Mouse (Mus musculus): ENCODE measurements at regions not wholly inside any gene's neighbourhood (a gene's known extent, or its start where the extent isn't known, plus 50 kb on each side); places are given as distances from the start of the nearest gene placed in this dataset.

GRCm38 (mm10) chr13:31481105-31481844, 74.7 kb upstream of the Foxq1 start:
- ATAC-seq (replicated peaks in 1 of 2; ENCODE audit: insufficient read depth in 1 of 2, low FRiP score in 2 of 2, low TSS enrichment in 1 of 2, low read depth in 1 of 2, poor library complexity in 2 of 2, severe bottlenecking in 2 of 2), result no peak

GRCm38 (mm10) chr13:31486373-31486772, 69.6 kb upstream of the Foxq1 start:
- ATAC-seq (replicated peaks in 1 of 2; ENCODE audit: insufficient read depth in 1 of 2, low FRiP score in 2 of 2, low TSS enrichment in 1 of 2, low read depth in 1 of 2, poor library complexity in 2 of 2, severe bottlenecking in 2 of 2), result no peak

GRCm38 (mm10) chr13:31488186-31488585, 67.7 kb upstream of the Foxq1 start:
- ATAC-seq (replicated peaks in 1 of 2; ENCODE audit: insufficient read depth in 1 of 2, low FRiP score in 2 of 2, low TSS enrichment in 1 of 2, low read depth in 1 of 2, poor library complexity in 2 of 2, severe bottlenecking in 2 of 2), result no peak

GRCm38 (mm10) chr13:31503191-31503590, 52.7 kb upstream of the Foxq1 start:
- no peak for ATAC-seq (replicated peaks in 1 of 2; ENCODE audit: insufficient read depth in 1 of 2, low FRiP score in 2 of 2, low TSS enrichment in 1 of 2, low read depth in 1 of 2, poor library complexity in 2 of 2, severe bottlenecking in 2 of 2)

- ATAC-seq (replicated peaks in 1 of 2; ENCODE audit: insufficient read depth in 1 of 2, low FRiP score in 2 of 2, low TSS enrichment in 1 of 2, low read depth in 1 of 2, poor library complexity in 2 of 2, severe bottlenecking in 2 of 2), result no peak
These were observed 52.1 kb upstream of the Foxq1 start for GRCm38 (mm10) chr13:31503832-31504231.

GRCm38 (mm10) chr13:31504316-31504715, 51.6 kb upstream of the Foxq1 start:
- peak in 1 of 2 experiments; percentile 7; a peak in 1 of 4 replicates for ATAC-seq (replicated peaks in 1 of 2; ENCODE audit: insufficient read depth in 1 of 2, low FRiP score in 2 of 2, low TSS enrichment in 1 of 2, low read depth in 1 of 2, poor library complexity in 2 of 2, severe bottlenecking in 2 of 2)

- ATAC-seq (replicated peaks in 1 of 2; ENCODE audit: insufficient read depth in 1 of 2, low FRiP score in 2 of 2, low TSS enrichment in 1 of 2, low read depth in 1 of 2, poor library complexity in 2 of 2, severe bottlenecking in 2 of 2), result no peak
These were observed 50.5 kb upstream of the Foxq1 start for GRCm38 (mm10) chr13:31505386-31505785.

Measured in hematopoietic stem cell, adult 5-6 weeks (primary cell).